Mouse (Mus musculus) testis, adult 2 months (tissue): ENCODE measurements around the gene Tcl1b3.

Experiments used
- CTCF ChIP-seq: fragments of 200-500 bp; IDR thresholded peaks from 2 replicates; pipeline ENCODE4 v1.5.1; 2012; ENCODE audit warnings: low read depth, mild to moderate bottlenecking, inconsistent platforms, low read length, moderate library complexity; ENCODE audit not compliant: control insufficient read depth, insufficient read depth, insufficient replicate concordance
- POLR2A ChIP-seq: fragments of 200-500 bp; IDR thresholded peaks from 2 replicates; pipeline ENCODE4 v1.6.1; 2012; ENCODE audit warnings: low read depth, mild to moderate bottlenecking, inconsistent platforms, low read length, moderate library complexity; ENCODE audit not compliant: control insufficient read depth

- TF ChIP-seq CTCF (no peak), POLR2A (no peak)
Observed at GRCm38 (mm10) chr12:105224621-105225320, 33.9 kb downstream of the Tcl1b3 start.
